Mouse (Mus musculus) adrenal gland, postnatal 36 days (tissue): ENCODE measurements around the gene Hdhd5. TPM values are rescaled to one million over a fixed set of nuclear protein-coding genes. Genes with fewer than 3 reads are reported as not detected.
A peak's percentile ranks its signal among the peaks of the same experiment; 100 is the strongest.

Experiments
- DNase-seq, 2 experiments: peaks; one replicate each; pipeline ENCODE4 v3.0.0; 2021; ENCODE audit warnings: mixed read lengths in 1 of 2
- total RNA-seq, 2 experiments: library from RNA; stranded (reverse); gene quantifications; 2 replicates each; pipeline ENCODE4 v1.2.3; 2021

The Hdhd5 gene
- total RNA-seq, 2 experiments from 2014 or later, result 25.3 to 32.1 TPM

GRCm38 (mm10) chr6:120536337-120536736 is 5.2 kb upstream of the Hdhd5 start:
- no peak for DNase-seq

- DNase-seq, result no peak
These were observed 1.5 kb upstream of the Hdhd5 start for GRCm38 (mm10) chr6:120532594-120532993.

- DNase-seq, result no peak
These were observed 2.0 kb downstream of the Hdhd5 start for GRCm38 (mm10) chr6:120529123-120529522.

- DNase-seq, result no peak
These were observed 6.3 kb downstream of the Hdhd5 start for GRCm38 (mm10) chr6:120524796-120525195.

GRCm38 (mm10) chr6:120519647-120520046 is 11.5 kb downstream of the Hdhd5 start:
- no peak for DNase-seq

- DNase-seq, result peak; percentile 64 to 68
These were observed 13.8 kb downstream of the Hdhd5 start for GRCm38 (mm10) chr6:120517311-120517710.

- no peak for DNase-seq
These were observed 14.2 kb downstream of the Hdhd5 start for GRCm38 (mm10) chr6:120516879-120517278.

- no peak for DNase-seq
These were observed 14.7 kb downstream of the Hdhd5 start for GRCm38 (mm10) chr6:120516422-120516821.

GRCm38 (mm10) chr6:120511212-120511611 is 19.9 kb downstream of the Hdhd5 start:
- DNase-seq, result no peak

- no peak for DNase-seq
These were observed 20.7 kb downstream of the Hdhd5 start for GRCm38 (mm10) chr6:120510425-120510824.

- DNase-seq, result no peak
These were observed 21.1 kb downstream of the Hdhd5 start for GRCm38 (mm10) chr6:120509975-120510374.

- no peak for DNase-seq
These were observed 22.5 kb downstream of the Hdhd5 start for GRCm38 (mm10) chr6:120508645-120509044.

- no peak for DNase-seq
These were observed 25.6 kb downstream of the Hdhd5 start for GRCm38 (mm10) chr6:120505531-120505930.

- no peak for DNase-seq
These were observed 27.1 kb downstream of the Hdhd5 start for GRCm38 (mm10) chr6:120504051-120504450.

- DNase-seq, result no peak
These were observed 34.6 kb downstream of the Hdhd5 start for GRCm38 (mm10) chr6:120496544-120496943.

GRCm38 (mm10) chr6:120493374-120494181 is 37.5 kb downstream of the Hdhd5 start, which contains the start of gene Tmem121b:
Tmem121b (minus strand) TSS chr6:120493807.
- DNase-seq, result peak; percentile 54 to 67

GRCm38 (mm10) chr6:120492499-120493373 is 38.4 kb downstream of the Hdhd5 start:
- peak; percentile 27 to 53 for DNase-seq

- no peak for DNase-seq
These were observed 39.1 kb downstream of the Hdhd5 start for GRCm38 (mm10) chr6:120491862-120492498.

- no peak for DNase-seq
These were observed 40.1 kb downstream of the Hdhd5 start for GRCm38 (mm10) chr6:120491064-120491463.

- no peak for DNase-seq
These were observed 41.7 kb downstream of the Hdhd5 start for GRCm38 (mm10) chr6:120489461-120489860.

GRCm38 (mm10) chr6:120488647-120489046 is 42.5 kb downstream of the Hdhd5 start:
- DNase-seq, result no peak

- DNase-seq, result no peak
These were observed 45.0 kb downstream of the Hdhd5 start for GRCm38 (mm10) chr6:120486051-120486510.
